Mouse (Mus musculus): Measurements from ENCODE around the gene Atp23. TPM values are rescaled to one million over a fixed set of nuclear protein-coding genes. Genes with fewer than 3 reads are reported as not detected.
A peak's percentile ranks its signal among the peaks of the same experiment; 100 is the strongest.
"Not testable (repeated sequence)": the region's sequence is repeated elsewhere in the genome, so short reads cannot be mapped to it uniquely, and the experiment has no call there.

Atp23 gene
- total RNA-seq, 2 experiments from 2014 or later: 10.3 to 30.4 TPM

GRCm38 (mm10) chr10:126827941-126828593, 73.1 kb downstream of the Atp23 start:
- peak; percentile 98 for ATAC-seq (replicated peaks; ENCODE audit: poor library complexity)

GRCm38 (mm10) chr10:126826982-126827381, 74.2 kb downstream of the Atp23 start:
- ATAC-seq (replicated peaks; ENCODE audit: poor library complexity): no peak

- ATAC-seq (replicated peaks; ENCODE audit: poor library complexity): not testable (repeated sequence)
Measured at GRCm38 (mm10) chr10:126826216-126826615, 74.9 kb downstream of the Atp23 start.

GRCm38 (mm10) chr10:126822418-126822817, 78.7 kb downstream of the Atp23 start:
- ATAC-seq (replicated peaks; ENCODE audit: poor library complexity): no peak

Other genes with a start within 250 kb of the Atp23 start
- 40.3 and 42.1 TPM in 2 replicates for gene Ctdsp2, start 77.4 kb upstream of the Atp23 start, total RNA-seq (2015)
- gene Ctdsp2, start 77.4 kb upstream of the Atp23 start, total RNA-seq (2017): 16.1 and 20.9 TPM in 2 replicates
- gene Avil, start 99.4 kb upstream of the Atp23 start, total RNA-seq (2015): not detected in 2 replicates
- gene Avil, start 99.4 kb upstream of the Atp23 start, total RNA-seq (2017): 0.03 TPM in 1 of 2 replicates, not detected in the other
- gene Tsfm, start 129.5 kb upstream of the Atp23 start, total RNA-seq (2015): 46.6 and 48.6 TPM in 2 replicates
- 42.8 and 45.6 TPM in 2 replicates for gene Tsfm, start 129.5 kb upstream of the Atp23 start, total RNA-seq (2017)
- gene Mettl1, start 140.1 kb upstream of the Atp23 start, total RNA-seq (2015): 36.5 and 46.6 TPM in 2 replicates
- gene Mettl1, start 140.1 kb upstream of the Atp23 start, total RNA-seq (2017): 22.7 and 30.9 TPM in 2 replicates
- 0.07 TPM in 1 of 2 replicates, not detected in the other for gene Eef1akmt3, start 140.2 kb upstream of the Atp23 start, total RNA-seq (2015)
- not detected in 2 replicates for gene Eef1akmt3, start 140.2 kb upstream of the Atp23 start, total RNA-seq (2017)
- 0.10 TPM in 1 of 2 replicates, not detected in the other for gene Cyp27b1, start 146.9 kb upstream of the Atp23 start, total RNA-seq (2015)
- gene Cyp27b1, start 146.9 kb upstream of the Atp23 start, total RNA-seq (2017): 0.30 TPM in 1 of 2 replicates, not detected in the other
- 0.05 and 0.10 TPM in 2 replicates for gene March9, start 158.8 kb upstream of the Atp23 start, total RNA-seq (2015)
- 0.08 TPM in 1 of 2 replicates, not detected in the other for gene March9, start 158.8 kb upstream of the Atp23 start, total RNA-seq (2017)
- 781 and 827 TPM in 2 replicates for gene Cdk4, start 162.2 kb upstream of the Atp23 start, total RNA-seq (2015)
- gene Cdk4, start 162.2 kb upstream of the Atp23 start, total RNA-seq (2017): 536 and 567 TPM in 2 replicates
- 93.8 and 97.5 TPM in 2 replicates for gene Tspan31, start 168.9 kb upstream of the Atp23 start, total RNA-seq (2015)
- gene Tspan31, start 168.9 kb upstream of the Atp23 start, total RNA-seq (2017): 67.2 and 73.0 TPM in 2 replicates
- gene Agap2, start 173.9 kb upstream of the Atp23 start, total RNA-seq (2015): 5.3 and 9.7 TPM in 2 replicates
- gene Agap2, start 173.9 kb upstream of the Atp23 start, total RNA-seq (2017): 37.4 and 41.4 TPM in 2 replicates
- gene Os9, start 219.8 kb upstream of the Atp23 start, total RNA-seq (2015): 40.1 and 43.7 TPM in 2 replicates
- gene Os9, start 219.8 kb upstream of the Atp23 start, total RNA-seq (2017): 192 and 207 TPM in 2 replicates